In the genomic region with DNA sequence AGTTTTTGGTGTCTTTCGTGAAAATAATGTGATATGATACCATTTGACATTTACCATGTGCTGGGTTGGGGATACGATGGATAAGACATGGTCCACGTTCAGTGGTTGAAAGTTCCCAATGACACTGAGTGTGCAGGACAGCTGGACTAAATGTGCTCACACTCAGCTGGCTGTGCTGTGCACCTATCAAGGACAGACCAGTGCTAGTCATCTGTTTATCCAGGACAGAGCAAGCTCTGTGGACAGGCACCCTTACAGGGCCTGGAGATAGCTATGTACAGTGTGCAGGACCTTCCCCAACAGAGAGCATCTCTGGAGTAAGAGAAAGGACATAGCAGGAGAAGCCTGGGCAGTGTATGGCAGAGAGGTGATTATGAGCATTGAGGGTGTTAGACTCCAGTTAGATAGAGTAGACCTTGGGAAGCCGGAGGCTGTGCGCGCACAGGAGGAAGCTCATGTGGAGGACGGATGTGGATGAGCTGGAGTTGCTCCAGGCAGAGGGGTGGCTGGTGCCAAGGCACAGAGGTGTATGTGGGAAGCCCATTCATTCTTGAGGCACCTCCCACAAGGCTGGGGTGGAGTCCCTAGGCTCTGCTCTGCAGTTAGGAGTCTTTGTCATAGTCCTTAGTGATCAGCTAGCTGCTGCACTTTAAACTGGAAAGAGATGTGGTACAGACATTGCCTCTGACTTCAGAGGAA, we compare ENCODE assay signal across 12 mouse cellular contexts. TPM values are rescaled to one million over a fixed set of nuclear protein-coding genes. Genes with fewer than 3 reads are reported as not detected.
DNase-seq lines count a peak whose midpoint lies in the region; ATAC-seq and TF ChIP-seq lines count a peak whose summit lies in the region.
"Had no signal": no experiment of that assay in that cellular context is flagged by ENCODE, and none has a peak within 500 bp of the region (broad histone marks: within the 10 kb centered on the region; RNA-seq: fewer than 3 reads in every experiment).

No protein-coding gene starts in this region.

- H3K9me3 ChIP-seq in heart, embryonic 10.5 days: no peaks in the 10 kb centered on the region
- no peaks in the 10 kb centered on the region for H3K9me3 ChIP-seq in midbrain, embryonic 10.5 days (replicated peaks)
- no peaks in the 10 kb centered on the region for H3K9me3 ChIP-seq in midbrain, embryonic 16.5 days (replicated peaks; ENCODE audit: control insufficient read depth, low read length, poor library complexity, severe bottlenecking)
- no peaks in the 10 kb centered on the region for H3K9me3 ChIP-seq in heart, embryonic 16.5 days (replicated peaks; ENCODE audit: control insufficient read depth, low read length)
- no peaks in the 10 kb centered on the region for H3K9me3 ChIP-seq in stomach, postnatal 0 days (ENCODE audit: control insufficient read depth, low read length)
- H3K9me3 ChIP-seq: megakaryocyte, embryonic 14.5 days had no signal

- no peak overlapping the region for H3K4me2 ChIP-seq in midbrain, embryonic 16.5 days (ENCODE audit: low read length)
- no peak overlapping the region for H3K4me2 ChIP-seq in heart, embryonic 16.5 days (ENCODE audit: low read depth, low read length)
- no peak overlapping the region for H3K4me2 ChIP-seq in stomach, postnatal 0 days (replicated peaks; ENCODE audit: low read depth)

- ATAC-seq in midbrain, embryonic 16.5 days: no peak
- ATAC-seq in heart, embryonic 16.5 days (replicated peaks; ENCODE audit: extremely low read depth, insufficient read depth, low FRiP score): peak; percentile 35; the same call in 1 of the 2 replicates
- peak; percentile 31; the same call in 1 of the 2 replicates for ATAC-seq in stomach, postnatal 0 days (ENCODE audit: low FRiP score, low TSS enrichment)
- no peak for ATAC-seq in inflammation-experienced regulatory T-cells, adult 6 months
- ATAC-seq: intestine, embryonic 16.5 days had no signal

- H3K27me3 ChIP-seq in heart, embryonic 10.5 days (ENCODE audit: insufficient read depth, poor library complexity, severe bottlenecking): no peaks in the 10 kb centered on the region
- H3K27me3 ChIP-seq in midbrain, embryonic 10.5 days (ENCODE audit: low read depth, poor library complexity, severe bottlenecking): no peaks in the 10 kb centered on the region
- no peaks in the 10 kb centered on the region for H3K27me3 ChIP-seq in midbrain, embryonic 16.5 days (ENCODE audit: control insufficient read depth, insufficient read depth, low read depth, low read length)
- no peaks in the 10 kb centered on the region for H3K27me3 ChIP-seq in heart, embryonic 16.5 days (ENCODE audit: control insufficient read depth, insufficient read depth, low read length)
- H3K27me3 ChIP-seq in stomach, postnatal 0 days (ENCODE audit: control insufficient read depth, insufficient read depth, low read length): no peaks in the 10 kb centered on the region

- TF ChIP-seq EP300 in stomach, postnatal 0 days (optimal IDR thresholded peaks at IDR 0.05): no peak

- WGBS in heart, embryonic 10.5 days: 77% methylated on average over 7 of the region's 7 CpGs
- 94% methylated on average over 7 of the region's 7 CpGs for WGBS in midbrain, embryonic 10.5 days
- 86% methylated on average over 7 of the region's 7 CpGs for WGBS in midbrain, embryonic 16.5 days
- WGBS in heart, embryonic 16.5 days: 56% methylated on average over 7 of the region's 7 CpGs
- whole genome bisulfite sequencing in stomach, postnatal 0 days: 67% methylated on average over 7 of the region's 7 CpGs

- no peaks in the 10 kb centered on the region for H3K36me3 ChIP-seq in heart, embryonic 10.5 days
- H3K36me3 ChIP-seq in midbrain, embryonic 10.5 days: no peaks in the 10 kb centered on the region
- H3K36me3 ChIP-seq in midbrain, embryonic 16.5 days (ENCODE audit: control insufficient read depth, insufficient read depth, low read length): no peaks in the 10 kb centered on the region
- no peaks in the 10 kb centered on the region for H3K36me3 ChIP-seq in heart, embryonic 16.5 days (ENCODE audit: control insufficient read depth, insufficient read depth)
- no peaks in the 10 kb centered on the region for H3K36me3 ChIP-seq in stomach, postnatal 0 days (ENCODE audit: control insufficient read depth, insufficient read depth, low read length)

- no peak overlapping the region for H3K4me3 ChIP-seq in heart, embryonic 10.5 days
- no peak overlapping the region for H3K4me3 ChIP-seq in midbrain, embryonic 10.5 days
- H3K4me3 ChIP-seq in midbrain, embryonic 16.5 days (ENCODE audit: low read depth, low read length): no peak overlapping the region
- H3K4me3 ChIP-seq in heart, embryonic 16.5 days (ENCODE audit: low read length): no peak overlapping the region
- no peak overlapping the region for H3K4me3 ChIP-seq in stomach, postnatal 0 days (ENCODE audit: low read depth, low read length)
- H3K4me3 ChIP-seq: megakaryocyte, embryonic 14.5 days had no signal

- peaks cover 91% of the 10 kb centered on the region for H3K4me1 ChIP-seq in heart, embryonic 10.5 days
- H3K4me1 ChIP-seq in midbrain, embryonic 10.5 days: peaks cover 55% of the 10 kb centered on the region
- H3K4me1 ChIP-seq in midbrain, embryonic 16.5 days (ENCODE audit: control insufficient read depth, insufficient read depth, low read length): no peaks in the 10 kb centered on the region
- H3K4me1 ChIP-seq in heart, embryonic 16.5 days (ENCODE audit: control insufficient read depth, insufficient read depth, low read length): peaks cover 45% of the 10 kb centered on the region
- H3K4me1 ChIP-seq in stomach, postnatal 0 days (replicated peaks; ENCODE audit: control insufficient read depth, insufficient read depth): no peaks in the 10 kb centered on the region; the same call in 1 of the 2 replicates

- DNase-seq in heart, embryonic 10.5 days (ENCODE audit: low spot score): no peak
- no peak for DNase-seq in heart, postnatal 25 days (ENCODE audit: low spot score)
- DNase-seq in midbrain, embryonic 10.5 days (ENCODE audit: low spot score): no peak
- DNase-seq in stomach, postnatal 0 days (ENCODE audit: low spot score): no peak
- no peak for DNase-seq in adipocyte (ENCODE audit: low spot score)
- DNase-seq: cerebellum, adult 18-20 months; embryo, embryonic 11 days had no signal

- H3K27ac ChIP-seq in heart, embryonic 10.5 days: peak overlapping the region; percentile 49; the same call in 1 of the 2 replicates
- 0 out of 2 replicates have a peak overlapping the region, but pooled peaks have one; percentile 13 for H3K27ac ChIP-seq in midbrain, embryonic 10.5 days (replicated peaks)
- H3K27ac ChIP-seq in midbrain, embryonic 16.5 days (ENCODE audit: low read length): no peak overlapping the region
- H3K27ac ChIP-seq in heart, embryonic 16.5 days (ENCODE audit: low read length): no peak overlapping the region
- H3K27ac ChIP-seq in stomach, postnatal 0 days (replicated peaks): no peak overlapping the region; the same call in 1 of the 2 replicates

- intact Hi-C loops in heart, postnatal 25 days (cut with DNase I): loop anchor here (5.0 kb wide), 1 partner anchor 308 kb away; no protein-coding TSS in a partner anchor

- no peak overlapping the region for H3K9ac ChIP-seq in midbrain, embryonic 16.5 days (ENCODE audit: low read depth, low read length)
- H3K9ac ChIP-seq in heart, embryonic 16.5 days (ENCODE audit: low read length): no peak overlapping the region
- H3K9ac ChIP-seq in stomach, postnatal 0 days (ENCODE audit: low read length): no peak overlapping the region

- TF ChIP-seq CTCF in stomach, postnatal 0 days (IDR thresholded peaks at IDR 0.05; ENCODE audit: low read depth): no peak

RNA-seq across cellular contexts. Expression of a gene that starts 31.4 kb away (rescaled TPM):
- polyA plus RNA-seq in heart, embryonic 10.5 days (2016; fragmentation: Nextera tagmentation; extraction: Ambion mirVana): 19.7 and 27.2 TPM in 2 replicates
- 100 to 1,000 TPM; 181 to 186 TPM for total RNA-seq in heart, postnatal 25 days (2021)
- polyA plus RNA-seq in midbrain, embryonic 10.5 days (2016; fragmentation: Nextera tagmentation; extraction: Ambion mirVana): 17.1 and 17.6 TPM in 2 replicates
- polyA plus RNA-seq in midbrain, embryonic 16.5 days (2015; fragmentation: Nextera tagmentation; extraction: Ambion mirVana): 11.3 and 12.5 TPM in 2 replicates
- 19.4 and 24.8 TPM in 2 replicates for polyA plus RNA-seq in heart, embryonic 16.5 days (2015; fragmentation: Nextera tagmentation; extraction: Ambion mirVana)
- 13.5 and 13.9 TPM in 2 replicates for polyA plus RNA-seq in stomach, postnatal 0 days (2015; fragmentation: Nextera tagmentation; extraction: Ambion mirVana)
- under 1 TPM in 2 of 3 experiments, not detected in 1; 0.36 to 0.39 TPM for polyA plus RNA-seq in inflammation-experienced regulatory T-cells, adult 6 months (2017; shearing (Covaris generic))

Comparison
In these comparisons a context has a peak if more than half of its experiments do, and no peak if none do; other contexts are left out.
1. H3K27ac ChIP-seq: peak in heart, embryonic 10.5 days (single experiment) and midbrain, embryonic 10.5 days (single experiment); none in midbrain, embryonic 16.5 days (single experiment), heart, embryonic 16.5 days (single experiment) and stomach, postnatal 0 days (single experiment).
2. ATAC-seq: peak in heart, embryonic 16.5 days (single experiment) and stomach, postnatal 0 days (single experiment); none in midbrain, embryonic 16.5 days (single experiment) and inflammation-experienced regulatory T-cells, adult 6 months (single experiment).